ENCODE assay signal across 26 mouse cellular contexts in the genomic region with DNA sequence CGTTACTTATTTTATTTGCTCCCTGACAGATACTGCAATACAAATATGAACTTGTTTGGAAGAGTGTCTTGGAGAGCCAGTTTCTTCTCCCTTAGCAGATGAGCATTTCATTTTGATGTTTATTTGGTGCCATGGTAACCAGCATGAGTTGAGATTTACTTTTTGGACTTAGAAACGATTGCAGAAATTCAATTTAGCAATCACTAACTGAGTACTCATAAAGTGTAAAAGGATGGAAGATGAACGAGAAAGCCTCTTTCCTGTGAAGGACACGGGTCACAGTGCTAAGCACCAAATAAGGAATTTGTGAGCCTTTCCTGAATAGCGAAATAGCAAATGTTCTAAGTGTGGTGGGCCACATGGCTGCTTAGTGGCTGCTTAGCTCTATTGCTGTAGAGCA.
DNase-seq lines count a peak whose midpoint lies in the region; ATAC-seq and TF ChIP-seq lines count a peak whose summit lies in the region.
"Had no signal": no experiment of that assay in that cellular context is flagged by ENCODE, and none has a peak within 500 bp of the region (broad histone marks: within the 10 kb centered on the region; RNA-seq: fewer than 3 reads in every experiment).

No protein-coding gene starts in this region.

- H3K27me3 ChIP-seq in forebrain, postnatal 0 days (ENCODE audit: insufficient read depth, low read length): no peaks in the 10 kb centered on the region
- no peaks in the 10 kb centered on the region for H3K27me3 ChIP-seq in forebrain, embryonic 12.5 days
- H3K27me3 ChIP-seq in liver, embryonic 13.5 days: no peaks in the 10 kb centered on the region
- no peaks in the 10 kb centered on the region for H3K27me3 ChIP-seq in liver, embryonic 11.5 days (replicated peaks; ENCODE audit: control insufficient read depth, insufficient read depth, low read length)
- H3K27me3 ChIP-seq in liver, embryonic 16.5 days (ENCODE audit: control insufficient read depth, insufficient read depth, low read depth, low read length): no peaks in the 10 kb centered on the region
- H3K27me3 ChIP-seq: embryonic facial prominence, embryonic 13.5 days; forebrain, embryonic 13.5 days; hindbrain, embryonic 12.5 days had no signal

- no peak overlapping the region for H3K27ac ChIP-seq in forebrain, postnatal 0 days (ENCODE audit: low read depth, low read length)
- H3K27ac ChIP-seq in forebrain, embryonic 12.5 days: no peak overlapping the region
- H3K27ac ChIP-seq in layer of hippocampus, adult 2 months: 0 out of 2 replicates have a peak overlapping the region, but pooled peaks have one; percentile 18
- peak overlapping the region; percentile 50 for H3K27ac ChIP-seq in liver, embryonic 13.5 days
- no peak overlapping the region for H3K27ac ChIP-seq in liver, embryonic 11.5 days (ENCODE audit: low read depth, low read length)
- 0 out of 2 replicates have a peak overlapping the region, but pooled peaks have one; percentile 10 for H3K27ac ChIP-seq in liver, embryonic 16.5 days (ENCODE audit: low read length)
- H3K27ac ChIP-seq: embryonic facial prominence, embryonic 10.5 days; embryonic facial prominence, embryonic 13.5 days; forebrain, embryonic 13.5 days; gastrocnemius, adult 2 months; hindbrain, embryonic 12.5 days had no signal

- H3K9ac ChIP-seq in forebrain, postnatal 0 days: no peak overlapping the region
- no peak overlapping the region for H3K9ac ChIP-seq in forebrain, embryonic 12.5 days
- no peak overlapping the region for H3K9ac ChIP-seq in liver, embryonic 13.5 days
- no peak overlapping the region for H3K9ac ChIP-seq in liver, embryonic 11.5 days (ENCODE audit: low read depth, low read length)
- H3K9ac ChIP-seq in liver, embryonic 16.5 days (ENCODE audit: low read depth, low read length): no peak overlapping the region
- H3K9ac ChIP-seq: embryonic facial prominence, embryonic 13.5 days; forebrain, embryonic 13.5 days; hindbrain, embryonic 12.5 days had no signal

- WGBS in forebrain, postnatal 0 days: 70% methylated on average over 5 of the region's 5 CpGs
- WGBS in forebrain, embryonic 12.5 days: 87% methylated on average over 5 of the region's 5 CpGs
- 74% methylated on average over 5 of the region's 5 CpGs for WGBS in liver, embryonic 13.5 days (ENCODE audit: insufficient replicate concordance)
- WGBS in liver, embryonic 11.5 days: 80% methylated on average over 5 of the region's 5 CpGs
- WGBS in liver, embryonic 16.5 days (ENCODE audit: insufficient replicate concordance): 56% methylated on average over 5 of the region's 5 CpGs

- ATAC-seq in forebrain, postnatal 0 days: peak; percentile 21; the same call in 1 of the 2 replicates
- ATAC-seq in forebrain, embryonic 12.5 days (ENCODE audit: low FRiP score): no peak
- no peak for ATAC-seq in liver, embryonic 13.5 days (ENCODE audit: low read depth)
- ATAC-seq in liver, embryonic 11.5 days (replicated peaks; ENCODE audit: low FRiP score): no peak
- ATAC-seq in liver, embryonic 16.5 days (ENCODE audit: low read depth): no peak
- ATAC-seq: activated CD4-positive, CD25-positive, alpha-beta regulatory T cell, adult 4 months; forebrain, embryonic 13.5 days; forebrain, embryonic 16.5 days had no signal

- H3K4me2 ChIP-seq in forebrain, postnatal 0 days (ENCODE audit: low read depth): no peak overlapping the region
- no peak overlapping the region for H3K4me2 ChIP-seq in forebrain, embryonic 12.5 days
- no peak overlapping the region for H3K4me2 ChIP-seq in liver, embryonic 13.5 days
- no peak overlapping the region for H3K4me2 ChIP-seq in liver, embryonic 11.5 days
- H3K4me2 ChIP-seq in liver, embryonic 16.5 days (ENCODE audit: low read depth, low read length): no peak overlapping the region
- H3K4me2 ChIP-seq: embryonic facial prominence, embryonic 13.5 days; forebrain, embryonic 13.5 days; heart, embryonic 11.5 days; hindbrain, embryonic 12.5 days had no signal

- H3K4me3 ChIP-seq in forebrain, postnatal 0 days (ENCODE audit: low read depth, low read length): no peak overlapping the region
- H3K4me3 ChIP-seq in forebrain, embryonic 12.5 days (replicated peaks): no peak overlapping the region
- no peak overlapping the region for H3K4me3 ChIP-seq in layer of hippocampus, adult 2 months
- H3K4me3 ChIP-seq in liver, embryonic 13.5 days (replicated peaks): no peak overlapping the region
- no peak overlapping the region for H3K4me3 ChIP-seq in liver, embryonic 11.5 days (ENCODE audit: low read depth, low read length)
- H3K4me3 ChIP-seq in liver, embryonic 16.5 days (ENCODE audit: low read depth, low read length): no peak overlapping the region
- H3K4me3 ChIP-seq: embryonic facial prominence, embryonic 10.5 days; embryonic facial prominence, embryonic 13.5 days; erythroblast, embryonic 14.5 days; forebrain, embryonic 13.5 days; gastrocnemius, adult 2 months; hindbrain, embryonic 12.5 days had no signal

- TF ChIP-seq CTCF in forebrain, postnatal 0 days (IDR thresholded peaks at IDR 0.05; ENCODE audit: low read depth): no peak
- TF ChIP-seq CTCF in layer of hippocampus, adult 2 months (conservative IDR thresholded peaks at IDR 0.05): no peak

- no peaks in the 10 kb centered on the region for H3K36me3 ChIP-seq in forebrain, postnatal 0 days (ENCODE audit: insufficient read depth)
- 0 out of 2 replicates have a peak, but pooled peaks cover 6% of the 10 kb centered on the region for H3K36me3 ChIP-seq in forebrain, embryonic 12.5 days (replicated peaks)
- H3K36me3 ChIP-seq in liver, embryonic 13.5 days: peaks cover 50% of the 10 kb centered on the region
- peaks cover 3% of the 10 kb centered on the region; the same call in 1 of the 2 replicates for H3K36me3 ChIP-seq in liver, embryonic 11.5 days (ENCODE audit: control insufficient read depth, insufficient read depth, low read length)
- no peaks in the 10 kb centered on the region; the same call in 1 of the 2 replicates for H3K36me3 ChIP-seq in liver, embryonic 16.5 days (ENCODE audit: control insufficient read depth, insufficient read depth)
- H3K36me3 ChIP-seq: embryonic facial prominence, embryonic 10.5 days; embryonic facial prominence, embryonic 13.5 days; hindbrain, embryonic 12.5 days had no signal

- H3K4me1 ChIP-seq in forebrain, postnatal 0 days (ENCODE audit: insufficient read depth): no peaks in the 10 kb centered on the region
- H3K4me1 ChIP-seq in forebrain, embryonic 12.5 days: peaks cover 14% of the 10 kb centered on the region; the same call in 1 of the 2 replicates
- peaks cover 67% of the 10 kb centered on the region for H3K4me1 ChIP-seq in liver, embryonic 13.5 days (replicated peaks)
- H3K4me1 ChIP-seq in liver, embryonic 11.5 days (replicated peaks; ENCODE audit: control insufficient read depth, insufficient read depth, low read length): peaks cover 26% of the 10 kb centered on the region
- peaks cover 37% of the 10 kb centered on the region for H3K4me1 ChIP-seq in liver, embryonic 16.5 days (ENCODE audit: control insufficient read depth, low read depth, low read length)
- H3K4me1 ChIP-seq: embryonic facial prominence, embryonic 10.5 days; embryonic facial prominence, embryonic 13.5 days; hindbrain, embryonic 12.5 days had no signal

- DNase-seq in forebrain, postnatal 0 days: no peak
- no peak for DNase-seq in layer of hippocampus, adult 2 months (ENCODE audit: low spot score in 2 of 2)
- DNase-seq in layer of hippocampus, adult 18-20 months (ENCODE audit: low spot score in 2 of 2): no peak
- DNase-seq in liver, embryonic 13.5 days: no peak
- no peak for DNase-seq in liver, embryonic 11.5 days (ENCODE audit: low spot score)
- no peak for DNase-seq in lung, postnatal 14 days
- DNase-seq: adrenal gland, adult 8-10 months; adrenal gland, postnatal 25 days; cerebellum, adult 11-12 months; cerebellum, adult 8-10 months; cerebellum, postnatal 10 days; cerebellum, postnatal 36 days; embryo, embryonic 11 days; gastrocnemius, adult 2 months; gastrocnemius, postnatal 14 days; heart, adult 11 months had no signal

- H3K9me3 ChIP-seq in forebrain, postnatal 0 days (ENCODE audit: low read length): no peaks in the 10 kb centered on the region
- no peaks in the 10 kb centered on the region for H3K9me3 ChIP-seq in forebrain, embryonic 12.5 days
- no peaks in the 10 kb centered on the region for H3K9me3 ChIP-seq in liver, embryonic 13.5 days (replicated peaks)
- no peaks in the 10 kb centered on the region for H3K9me3 ChIP-seq in liver, embryonic 11.5 days (ENCODE audit: control insufficient read depth, low read length)
- no peaks in the 10 kb centered on the region for H3K9me3 ChIP-seq in liver, embryonic 16.5 days (replicated peaks; ENCODE audit: control insufficient read depth, low read length)
- H3K9me3 ChIP-seq: embryonic facial prominence, embryonic 10.5 days; embryonic facial prominence, embryonic 13.5 days; forebrain, embryonic 13.5 days; hindbrain, embryonic 12.5 days had no signal

Comparison
In these comparisons a context has a peak if more than half of its experiments do, and no peak if none do; other contexts are left out.
1. H3K27ac ChIP-seq: peak in layer of hippocampus, adult 2 months (single experiment), liver, embryonic 13.5 days (single experiment) and liver, embryonic 16.5 days (single experiment); none in forebrain, postnatal 0 days (single experiment), forebrain, embryonic 12.5 days (single experiment) and liver, embryonic 11.5 days (single experiment).